Mouse (Mus musculus) forebrain, embryonic 14.5 days (tissue): Measurements from ENCODE around the gene Gm19684. TPM values are rescaled to one million over a fixed set of nuclear protein-coding genes. Genes with fewer than 3 reads are reported as not detected.
A peak's percentile ranks its signal among the peaks of the same experiment; 100 is the strongest.
"Not testable (repeated sequence)": the region's sequence is repeated elsewhere in the genome, so short reads cannot be mapped to it uniquely, and the experiment has no call there.

Source experiments
- ATAC-seq: fragments of 200-750 bp; cut with Nextera tagmentation; 2 replicates; pipeline ENCODE4 v1.8.0; 2017; ENCODE audit warnings: mild to moderate bottlenecking, moderate library complexity
- DNase-seq: peaks from one replicate; pipeline ENCODE4 v3.0.0-alpha.2; 2015; ENCODE audit warnings: low spot score
- H3K27ac ChIP-seq: fragments of 300-500 bp; sonication (generic); 2 replicates; pipeline ENCODE4 v1.5.1; 2014; ENCODE audit warnings: low read depth, mild to moderate bottlenecking, control low read depth, low read length, moderate library complexity
- H3K27me3 ChIP-seq: fragments of 300-500 bp; sonication (generic); replicated peaks from 2 replicates; pipeline ENCODE4 v1.6.1; 2014; ENCODE audit warnings: low read length, control low read depth, mixed read lengths; ENCODE audit not compliant: control insufficient read depth, insufficient read depth
- H3K36me3 ChIP-seq: fragments of 300-500 bp; sonication (generic); 2 replicates; pipeline ENCODE4 v1.6.1; 2014; ENCODE audit warnings: low read length, control low read depth; ENCODE audit not compliant: control insufficient read depth, insufficient read depth
- H3K4me1 ChIP-seq: fragments of 300-500 bp; sonication (generic); 2 replicates; pipeline ENCODE4 v1.6.1; 2014; ENCODE audit warnings: antibody characterized with exemption, low read length, control low read depth; ENCODE audit not compliant: control insufficient read depth, insufficient read depth
- H3K4me2 ChIP-seq: fragments of 300-500 bp; sonication (generic); 2 replicates; pipeline ENCODE4 v1.6.1; 2014; ENCODE audit warnings: mild to moderate bottlenecking, control low read depth, low read length
- H3K4me3 ChIP-seq: fragments of 300-500 bp; sonication (generic); 2 replicates; pipeline ENCODE4 v1.5.1; 2014; ENCODE audit warnings: low read depth, low read length, control low read depth
- H3K9ac ChIP-seq: fragments of 300-500 bp; sonication (generic); 2 replicates; pipeline ENCODE4 v1.6.1; 2014; ENCODE audit warnings: mild to moderate bottlenecking, low read length, control low read depth, moderate library complexity
- H3K9me3 ChIP-seq: fragments of 300-500 bp; sonication (generic); replicated peaks from 2 replicates; pipeline ENCODE4 v1.6.1; 2016; ENCODE audit warnings: low read length, control low read depth, mixed read lengths; ENCODE audit not compliant: control insufficient read depth
- WGBS: fragments of 180-500 bp; shearing (Covaris S2); extraction: QIAGEN DNeasy Blood & Tissue Kit; methylation state at CpG from one replicate; pipeline ENCODE4 v1.1.7; 2014; 5-methylcytosine and 5-hydroxymethylcytosine counted together
- polyA plus RNA-seq: library from polyadenylated mRNA; unstranded; fragments of >200 nt; fragmentation: Nextera tagmentation; extraction: Ambion mirVana; gene quantifications from 2 replicates; pipeline ENCODE4 v1.2.1, GENCODE M21; 2014

The Gm19684 gene
- polyA plus RNA-seq, 1 experiment from 2014 or later, result not detected

DNA sequence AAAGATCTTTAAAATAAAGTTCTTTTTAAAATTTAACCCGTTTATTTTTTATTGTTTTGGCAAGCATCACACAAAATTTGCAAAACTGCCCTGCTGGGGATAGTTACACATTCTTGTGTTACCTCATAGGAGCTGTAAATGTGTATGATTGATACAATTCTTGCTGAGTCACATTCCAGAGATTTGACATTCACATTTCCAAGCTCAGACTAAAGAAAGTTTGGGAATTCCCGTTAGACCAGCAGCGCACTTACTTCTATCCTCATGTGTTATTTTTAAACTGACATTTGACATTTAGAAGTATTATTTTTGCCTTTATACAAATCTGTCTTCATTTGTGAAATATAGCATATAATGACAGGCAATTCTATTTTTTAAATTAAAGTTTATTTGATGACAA is 2.6 kb downstream of the Gm19684 start:
- not testable (repeated sequence) for H3K36me3 ChIP-seq, DNase-seq, ATAC-seq, H3K27me3 ChIP-seq, H3K4me2 ChIP-seq, H3K4me3 ChIP-seq, H3K27ac ChIP-seq, H3K4me1 ChIP-seq, H3K9ac ChIP-seq, H3K9me3 ChIP-seq
- WGBS, result 79% methylated on average over 3 of the region's 3 CpGs

DNA sequence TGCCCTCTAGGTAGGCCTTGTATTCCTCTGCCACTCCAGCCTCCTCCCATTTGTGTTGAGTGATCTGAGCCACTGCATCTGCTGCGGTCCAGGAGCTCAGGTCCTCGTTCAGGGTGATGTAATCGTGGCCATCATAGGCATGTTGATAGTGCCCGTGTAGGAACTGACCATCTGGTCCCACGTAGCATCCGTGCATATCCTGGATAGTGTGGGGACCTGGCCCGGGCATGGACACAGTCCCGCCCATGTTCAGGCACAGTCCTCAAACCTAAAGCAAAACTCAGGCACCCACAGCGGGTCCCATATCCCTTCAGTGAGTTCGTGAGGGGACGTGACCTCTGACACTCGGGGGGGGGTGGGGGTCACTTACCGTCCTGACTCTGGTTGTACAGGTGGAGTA is 7.0 kb downstream of the Gm19684 start:
- not testable (repeated sequence) for H3K27ac ChIP-seq, H3K9ac ChIP-seq, H3K4me2 ChIP-seq, H3K9me3 ChIP-seq, H3K4me1 ChIP-seq, DNase-seq, ATAC-seq, H3K27me3 ChIP-seq, H3K4me3 ChIP-seq, H3K36me3 ChIP-seq
- 58% methylated on average over 10 of the region's 13 CpGs for WGBS

DNA sequence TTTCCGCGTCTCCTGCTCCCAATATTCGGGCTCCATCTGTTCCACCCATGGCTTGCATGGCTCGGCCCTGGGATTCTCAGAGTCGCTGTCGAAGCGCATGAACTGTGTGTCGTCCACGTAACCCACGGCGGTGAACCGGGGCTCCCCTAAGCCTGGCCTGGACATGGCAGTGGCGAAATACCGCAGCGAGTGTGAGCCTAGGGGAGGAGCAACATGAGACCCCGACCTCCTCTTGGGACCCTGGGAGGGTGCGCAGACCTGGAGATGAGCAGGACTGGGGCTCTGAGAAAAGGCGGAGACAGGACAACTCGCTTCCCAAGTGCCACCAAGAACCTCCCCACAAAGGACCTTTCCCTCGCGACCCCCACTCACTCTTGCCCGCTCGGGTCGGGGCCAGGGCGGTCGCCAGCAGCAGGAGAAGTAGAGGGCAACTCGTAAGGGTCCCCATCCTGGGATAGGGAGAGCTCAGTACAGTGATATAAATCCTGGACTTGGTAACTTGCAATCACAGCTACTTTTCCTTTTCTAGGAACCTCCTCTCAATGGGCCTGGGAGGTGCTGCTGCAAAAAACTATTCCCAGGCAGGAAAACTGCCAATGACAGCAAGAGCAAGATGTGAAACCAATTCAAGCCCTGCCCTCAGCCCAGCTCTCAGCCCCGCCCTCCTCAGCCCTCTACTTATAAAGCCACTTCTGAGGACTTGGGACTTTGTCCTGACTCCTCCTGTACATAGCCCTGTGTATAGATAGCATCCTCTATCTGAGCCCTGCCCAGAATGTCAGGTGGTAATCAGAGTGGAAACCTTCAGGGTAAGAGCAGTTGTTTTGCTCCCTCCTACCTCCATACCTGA is 7.7 kb downstream of the Gm19684 start, which contains the start of gene Gm7030:
TSS of gene Gm7030 (minus strand) at position 458 of the 850 bp plus-strand sequence.
- not testable (repeated sequence) for H3K36me3 ChIP-seq, H3K9ac ChIP-seq, DNase-seq, H3K4me3 ChIP-seq, H3K27me3 ChIP-seq, ATAC-seq, H3K9me3 ChIP-seq, H3K4me1 ChIP-seq, H3K27ac ChIP-seq, H3K4me2 ChIP-seq
- WGBS, result 19% methylated on average over 26 of the region's 28 CpGs

DNA sequence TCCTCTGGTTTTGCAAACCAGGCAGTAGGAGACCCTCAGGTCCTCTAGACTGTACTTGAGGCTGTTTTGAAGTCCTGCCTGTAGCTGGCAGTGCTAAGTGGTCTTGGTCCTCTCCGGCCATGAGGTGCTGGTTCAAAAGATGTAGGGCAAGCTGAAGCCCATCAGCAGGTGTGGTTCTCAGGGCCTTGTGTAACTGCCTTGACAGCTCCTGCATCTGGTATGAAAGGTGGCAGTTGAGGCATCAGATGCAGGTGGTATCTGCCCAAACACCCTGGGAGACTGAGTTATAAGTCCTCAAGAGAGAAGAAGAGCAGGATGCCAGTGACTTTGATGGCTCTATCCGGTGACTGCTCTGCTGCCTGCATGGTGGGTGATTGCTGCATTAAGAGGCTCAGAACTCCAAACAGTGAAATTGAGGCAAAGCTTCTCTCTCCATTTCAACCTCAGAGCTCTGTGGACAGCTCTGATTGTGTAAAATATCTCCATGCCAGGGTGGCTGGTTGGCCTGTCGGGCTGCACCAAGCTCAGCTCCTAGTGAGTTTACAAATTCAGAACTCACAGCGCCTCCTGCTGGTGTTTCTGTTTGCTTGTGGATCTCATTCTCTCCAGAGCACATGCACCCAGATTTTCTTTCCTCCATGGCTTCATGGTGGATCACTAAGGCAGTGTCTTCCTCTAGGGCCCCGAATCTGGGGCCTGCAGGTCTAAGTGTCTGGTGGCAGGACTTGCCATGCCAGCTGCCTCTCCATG is 10.2 kb downstream of the Gm19684 start:
- no peak for ATAC-seq
- Histone ChIP-seq H3K9ac (no peak overlapping the region), H3K4me2 (no peak overlapping the region), H3K27me3 (no peaks in the 10 kb centered on the region), H3K36me3 (no peaks in the 10 kb centered on the region), H3K9me3 (no peaks in the 10 kb centered on the region), H3K27ac (no peak overlapping the region), H3K4me1 (no peaks in the 10 kb centered on the region), H3K4me3 (no peak overlapping the region)
- DNase-seq, result no peak
- WGBS, result 73% methylated on average over 5 of the region's 5 CpGs

DNA sequence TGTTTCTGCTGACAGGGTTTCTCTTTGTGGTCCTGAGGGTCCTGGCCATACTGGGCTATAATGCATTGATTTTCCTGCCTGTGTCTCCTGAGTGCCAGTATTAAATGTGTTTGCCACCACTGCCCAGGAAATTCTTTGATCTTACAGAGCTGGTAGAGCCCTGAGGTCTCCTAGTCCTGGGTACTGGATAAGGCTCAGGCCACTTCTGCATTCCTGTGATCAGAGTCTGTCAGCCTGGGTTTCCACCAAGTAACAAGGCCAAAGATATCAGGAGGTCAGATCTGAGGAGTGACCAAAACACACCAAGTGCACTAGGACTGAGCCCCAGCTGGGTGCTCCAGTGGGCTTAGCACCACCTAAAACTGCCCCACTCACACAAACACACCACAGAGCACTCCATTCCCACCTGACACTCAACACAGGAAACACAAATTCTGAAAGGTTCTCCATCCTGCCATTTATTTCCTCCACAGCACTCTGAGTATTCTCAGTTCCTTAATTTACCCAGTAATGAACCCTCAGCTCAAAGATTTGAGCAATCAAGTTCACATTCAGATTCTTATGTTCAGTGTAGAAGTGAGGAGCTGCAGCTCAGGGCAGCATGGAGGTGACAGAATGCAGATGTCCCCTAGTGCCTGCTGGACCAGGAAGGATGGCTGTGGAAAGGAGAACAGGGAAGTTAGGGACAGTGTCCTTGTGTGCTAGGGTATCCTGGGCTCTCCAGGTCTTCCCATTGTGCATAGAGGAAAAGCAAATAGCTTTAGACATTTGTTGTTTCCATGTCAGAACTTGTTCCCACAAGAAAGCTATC is 14.1 kb downstream of the Gm19684 start:
- not testable (repeated sequence) for DNase-seq, ATAC-seq

GRCm38 (mm10) chr17:36136299-36136848 is 14.9 kb downstream of the Gm19684 start:
- H3K9me3 ChIP-seq, H3K4me2 ChIP-seq, ATAC-seq, DNase-seq, H3K4me1 ChIP-seq, H3K9ac ChIP-seq, H3K4me3 ChIP-seq, H3K27ac ChIP-seq, H3K36me3 ChIP-seq, H3K27me3 ChIP-seq: not testable (repeated sequence)
- 67% methylated on average over 1 of the region's 1 CpGs for WGBS

More for the DNA sequence above, 14.1 kb downstream of the Gm19684 start:
- H3K9ac ChIP-seq, H3K36me3 ChIP-seq, H3K4me3 ChIP-seq, H3K4me1 ChIP-seq, H3K4me2 ChIP-seq, H3K27ac ChIP-seq, H3K9me3 ChIP-seq, H3K27me3 ChIP-seq: not testable (repeated sequence)

DNA sequence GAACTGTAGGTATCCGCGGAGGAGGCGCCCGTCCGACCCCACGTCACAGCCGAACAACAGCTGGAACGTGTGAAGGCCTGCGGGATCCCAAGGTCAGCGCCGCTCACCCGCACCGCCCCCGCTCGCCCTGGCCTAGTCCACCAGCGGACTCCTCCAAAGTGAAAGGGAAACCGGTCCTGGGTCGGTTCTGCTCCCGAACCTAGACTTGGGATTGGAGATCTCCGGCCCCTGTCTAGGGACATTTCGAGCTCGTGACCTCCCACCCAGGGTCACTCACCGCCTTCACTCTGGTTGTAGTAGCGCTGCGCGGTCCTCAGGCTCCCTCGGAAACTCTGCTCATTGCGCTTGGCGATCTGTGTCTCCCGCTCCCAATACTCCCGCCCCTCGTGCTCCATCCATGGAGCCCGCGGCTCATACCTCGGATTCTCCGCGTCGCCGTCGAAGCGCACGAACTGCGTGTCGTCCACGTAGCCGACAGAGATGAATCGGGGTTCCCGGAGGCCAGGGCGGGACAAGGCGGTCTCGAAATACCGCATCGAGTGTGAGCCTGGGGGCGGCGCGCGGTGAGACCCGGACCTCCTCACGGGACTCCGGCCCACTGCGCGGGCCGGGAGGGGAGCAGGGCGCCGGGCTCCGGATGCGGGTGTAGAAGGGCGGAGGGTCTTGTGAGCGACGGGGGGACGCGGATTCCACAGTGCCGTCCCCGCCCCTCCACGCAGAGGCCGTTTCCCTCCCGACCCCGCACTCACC is 23.8 kb downstream of the Gm19684 start:
- WGBS, result 2% methylated on average over 73 of the region's 78 CpGs
- Histone ChIP-seq H3K4me3 (peak overlapping the region; percentile 21), H3K36me3 (no peaks in the 10 kb centered on the region), H3K4me2 (peak overlapping the region; percentile 46), H3K9me3 (no peaks in the 10 kb centered on the region), H3K9ac (no peak overlapping the region), H3K27ac (no peak overlapping the region), H3K27me3 (peaks cover 31% of the 10 kb centered on the region), H3K4me1 (no peaks in the 10 kb centered on the region)
- DNase-seq (peak; percentile 19), ATAC-seq (no peak)

GRCm38 (mm10) chr17:36145861-36146156 is 24.3 kb downstream of the Gm19684 start:
- H3K4me2 ChIP-seq, result peak overlapping the region; percentile 46
- H3K9ac ChIP-seq, H3K4me1 ChIP-seq, H3K36me3 ChIP-seq, DNase-seq, H3K27ac ChIP-seq, H3K9me3 ChIP-seq, ATAC-seq: not testable (repeated sequence)
- H3K27me3 ChIP-seq, result peaks cover 31% of the 10 kb centered on the region
- under 1% methylated on average over 13 of the region's 13 CpGs for WGBS
- H3K4me3 ChIP-seq, result peak overlapping the region; percentile 21
